Mouse (Mus musculus) urinary bladder, adult 2 months (tissue): ENCODE data around the gene Dzip1. TPM values are rescaled to one million over a fixed set of nuclear protein-coding genes. Genes with fewer than 3 reads are reported as not detected.

ENCODE experiments used
- DNase-seq: peaks from one replicate; pipeline ENCODE4 v3.0.0; 2022; ENCODE audit warnings: low spot score
- polyA plus RNA-seq: library from polyadenylated mRNA; depleted of rRNA; stranded (reverse); fragments of >200 nt; gene quantifications from 2 replicates; pipeline ENCODE4 v1.2.3, GENCODE M21; 2012

The Dzip1 gene
- polyA plus RNA-seq, 1 experiment = 21.5 TPM

DNA sequence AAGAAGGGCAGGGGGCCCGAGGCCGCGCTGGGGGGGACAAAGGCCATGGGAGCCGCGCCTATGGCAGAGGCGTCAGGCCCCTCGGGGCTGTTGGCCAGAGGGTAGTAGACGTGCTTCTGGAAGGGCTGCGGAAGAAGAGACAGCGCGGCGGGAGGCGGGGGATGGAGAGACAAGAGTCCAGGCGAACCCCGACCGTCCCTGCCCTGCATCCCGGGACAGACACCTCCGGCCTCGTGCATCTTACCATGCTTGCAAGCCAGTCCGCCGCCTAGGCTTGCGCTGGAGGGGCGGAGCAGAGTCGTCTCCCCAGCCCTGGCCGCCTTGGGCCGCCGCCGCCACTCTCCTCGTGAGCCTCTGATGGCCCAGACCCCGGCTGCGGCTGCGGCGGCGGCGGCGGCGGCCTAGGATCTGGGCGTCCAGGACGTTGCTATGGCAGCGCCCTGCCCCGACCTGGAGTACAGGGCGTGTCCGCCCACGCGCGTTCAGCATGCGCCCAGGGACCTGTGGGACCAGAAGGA, 2.5 kb downstream of the Dzip1 start:
- no peak for DNase-seq

DNA sequence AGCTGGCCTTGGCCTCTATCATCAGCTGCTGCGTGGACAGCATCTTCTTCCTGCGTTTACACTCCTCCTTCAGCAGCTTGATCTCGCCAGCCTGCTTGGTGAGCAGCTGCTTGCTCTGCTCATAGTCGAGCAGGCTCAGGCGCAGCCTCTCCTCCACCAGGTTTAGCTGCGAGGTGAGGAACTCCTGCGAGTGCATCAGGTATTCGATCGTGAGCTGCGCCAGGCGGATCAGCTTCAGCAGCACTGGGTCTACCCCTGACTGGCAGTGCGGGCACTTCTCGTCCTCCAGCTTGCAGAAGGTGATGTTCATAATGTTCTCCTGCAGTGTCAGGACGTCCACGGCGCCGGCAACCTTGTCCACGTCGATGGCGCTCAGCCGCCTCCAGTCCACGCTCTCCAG, 3.0 kb downstream of the Dzip1 start:
- DNase-seq = no peak

GRCm38 (mm10) chr14:118920654-118921053, 4.6 kb downstream of the Dzip1 start:
- no peak for DNase-seq

- no peak for DNase-seq
These were observed 6.2 kb downstream of the Dzip1 start for GRCm38 (mm10) chr14:118919025-118919424.

DNA sequence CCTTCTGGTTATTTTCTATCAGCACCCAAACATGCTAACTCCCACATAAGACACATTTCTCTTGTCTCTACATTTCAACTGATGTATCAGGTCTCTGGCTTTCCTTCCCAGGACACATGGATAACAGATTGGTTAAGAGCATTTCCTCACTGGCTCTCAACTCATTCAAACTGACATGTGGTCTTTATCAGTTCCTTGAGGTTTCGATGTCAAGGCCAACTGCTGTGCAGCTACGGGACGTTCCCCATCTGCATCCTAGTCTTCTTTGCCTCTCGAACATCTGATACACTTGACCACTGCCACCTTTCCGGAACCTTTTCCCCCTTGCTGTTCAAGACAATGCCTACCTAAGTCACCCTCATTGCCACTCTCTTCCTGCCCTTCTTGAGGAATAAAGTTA, 11.6 kb downstream of the Dzip1 start:
- DNase-seq = no peak

DNA sequence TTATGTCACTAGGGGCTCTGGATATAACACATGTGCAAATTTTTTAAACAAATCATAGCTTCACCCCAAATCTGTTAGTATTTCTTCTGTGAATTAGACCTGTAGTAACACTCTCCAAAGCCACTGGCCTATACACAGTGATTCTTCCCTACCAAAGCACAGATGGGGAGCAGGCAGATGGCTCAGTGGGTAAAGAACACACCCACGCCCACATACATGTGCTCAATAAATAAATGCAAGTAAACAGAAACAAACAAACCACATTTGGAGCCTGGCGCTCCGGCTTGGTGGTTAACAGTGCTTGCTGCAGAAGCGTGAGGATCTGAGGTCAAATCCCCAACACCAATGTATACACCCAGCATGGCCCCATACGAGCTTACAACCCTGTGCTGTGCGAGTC, 13.7 kb downstream of the Dzip1 start:
- no peak for DNase-seq

- DNase-seq = peak; percentile 31
These were observed 14.7 kb downstream of the Dzip1 start for GRCm38 (mm10) chr14:118910332-118911222.

- DNase-seq = no peak
These were observed 15.4 kb downstream of the Dzip1 start for GRCm38 (mm10) chr14:118909872-118910271.

GRCm38 (mm10) chr14:118907592-118907991, 17.7 kb downstream of the Dzip1 start:
- no peak for DNase-seq

GRCm38 (mm10) chr14:118903867-118904562, 21.2 kb downstream of the Dzip1 start:
- no peak for DNase-seq

DNA sequence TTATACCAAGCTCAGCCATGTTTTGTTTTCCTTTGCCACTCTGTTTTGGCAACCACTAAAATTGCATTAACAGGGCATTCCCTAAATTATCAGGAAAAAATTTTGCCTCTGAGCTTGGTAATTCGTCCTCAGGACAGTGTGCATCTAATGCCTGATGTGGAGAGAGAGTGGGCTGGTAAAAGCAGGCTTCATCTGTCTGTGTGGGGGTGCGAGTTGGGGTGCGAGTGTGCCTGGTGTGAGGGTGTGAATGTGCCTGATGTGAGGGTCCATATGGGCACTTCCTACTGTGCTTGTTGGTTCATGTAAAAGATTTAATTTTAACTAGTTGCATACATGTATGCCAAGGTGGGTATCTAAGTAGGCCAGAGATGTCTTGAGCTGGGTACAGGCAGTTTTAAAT, 21.9 kb downstream of the Dzip1 start:
- DNase-seq = no peak

GRCm38 (mm10) chr14:118900911-118901310, 24.3 kb downstream of the Dzip1 start:
- no peak for DNase-seq

- no peak for DNase-seq
These were observed 25.3 kb downstream of the Dzip1 start for GRCm38 (mm10) chr14:118899940-118900339.

DNA sequence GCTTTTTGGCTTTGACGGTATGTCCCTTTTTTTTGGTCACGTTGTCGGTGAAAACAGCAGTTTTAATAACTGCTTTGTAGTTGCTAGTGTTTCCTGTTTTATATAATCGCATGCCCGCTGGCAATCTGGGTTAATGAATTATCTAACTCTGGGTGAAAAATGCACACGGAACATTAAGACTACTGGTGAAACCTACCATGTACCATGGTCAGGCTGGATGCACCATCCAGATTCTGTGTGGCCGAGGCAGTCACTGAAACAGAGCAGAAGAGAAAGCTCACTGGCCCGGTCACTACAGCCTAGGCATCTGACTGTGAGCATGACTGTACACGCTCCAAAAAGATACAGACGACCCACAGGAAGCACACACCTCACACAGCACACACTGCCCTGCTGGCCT, 29.6 kb downstream of the Dzip1 start:
- no peak for DNase-seq

DNA sequence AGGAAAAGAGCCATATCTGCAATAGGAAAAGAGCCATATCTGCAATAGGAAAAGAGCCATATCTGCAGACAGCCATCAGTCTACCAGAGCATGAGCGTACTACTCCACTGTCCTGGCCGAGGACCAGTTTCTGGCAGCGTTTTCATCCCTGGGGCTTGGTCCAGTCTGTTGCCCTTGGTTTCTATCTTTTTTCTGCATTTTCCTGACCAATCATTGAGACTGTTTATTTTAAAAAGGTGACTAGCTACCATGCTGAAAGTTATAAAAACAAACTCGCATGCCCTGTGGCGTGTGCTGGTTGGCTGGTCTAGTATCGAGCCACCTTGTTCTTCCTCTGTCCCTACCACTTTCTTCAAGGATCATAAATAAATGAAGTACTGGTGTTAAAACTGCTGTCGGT, 30.0 kb downstream of the Dzip1 start:
- DNase-seq = no peak

DNA sequence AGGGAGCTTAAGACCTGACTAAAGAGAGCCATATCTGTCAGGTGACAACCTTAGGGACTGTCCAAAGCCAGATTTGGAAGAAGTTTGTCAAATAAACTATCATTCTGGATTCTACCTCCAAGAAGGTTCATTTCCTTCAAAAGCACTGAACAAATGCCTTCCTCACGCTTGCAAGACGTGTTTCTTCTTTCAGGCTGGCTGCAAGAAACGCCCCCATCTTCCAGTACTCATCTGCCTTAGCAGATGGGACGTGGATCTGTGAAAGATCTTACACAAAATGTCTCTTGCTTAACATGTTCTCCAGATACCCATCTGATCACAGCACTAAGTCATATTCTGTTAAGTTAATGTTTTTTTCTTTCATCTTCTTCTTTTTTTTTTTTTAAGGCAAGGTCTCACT, 35.2 kb downstream of the Dzip1 start:
- DNase-seq = no peak

DNA sequence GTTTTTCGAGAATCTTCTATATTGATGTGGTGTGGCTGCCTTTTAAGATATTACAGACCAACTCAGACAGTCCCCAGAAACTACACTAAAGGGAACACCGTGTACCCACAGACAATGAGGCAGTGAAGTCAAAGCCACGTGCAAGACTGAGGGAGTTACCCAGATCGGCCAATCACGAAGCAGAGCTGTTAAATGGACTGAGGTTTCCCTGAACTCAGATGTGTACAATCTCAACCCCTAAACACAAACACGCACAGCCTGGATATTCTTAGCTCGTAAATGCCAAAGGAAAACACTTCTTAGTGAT, 41.1 kb downstream of the Dzip1 start:
- DNase-seq = no peak

- DNase-seq = no peak
These were observed 41.7 kb downstream of the Dzip1 start for GRCm38 (mm10) chr14:118883344-118884249.

DNA sequence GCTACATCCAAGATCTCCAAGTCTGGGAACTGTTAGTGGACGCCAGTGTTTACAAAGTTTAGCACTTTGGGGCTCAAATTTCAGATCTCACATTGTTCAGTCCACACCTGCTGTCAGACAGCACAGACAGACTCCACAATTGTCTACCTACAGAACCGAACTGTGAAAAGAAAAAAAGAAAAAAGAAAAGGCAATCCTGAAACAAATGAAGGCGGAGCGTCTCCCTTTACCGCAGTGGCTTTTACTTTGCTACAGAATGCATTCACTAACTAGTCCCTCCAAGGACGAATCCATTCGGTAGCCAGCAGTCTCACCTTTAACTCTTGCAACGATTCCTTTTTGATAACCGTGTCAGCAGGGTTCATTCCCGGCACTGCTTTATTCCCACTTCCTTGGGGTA, 44.6 kb downstream of the Dzip1 start:
- DNase-seq = no peak

DNA sequence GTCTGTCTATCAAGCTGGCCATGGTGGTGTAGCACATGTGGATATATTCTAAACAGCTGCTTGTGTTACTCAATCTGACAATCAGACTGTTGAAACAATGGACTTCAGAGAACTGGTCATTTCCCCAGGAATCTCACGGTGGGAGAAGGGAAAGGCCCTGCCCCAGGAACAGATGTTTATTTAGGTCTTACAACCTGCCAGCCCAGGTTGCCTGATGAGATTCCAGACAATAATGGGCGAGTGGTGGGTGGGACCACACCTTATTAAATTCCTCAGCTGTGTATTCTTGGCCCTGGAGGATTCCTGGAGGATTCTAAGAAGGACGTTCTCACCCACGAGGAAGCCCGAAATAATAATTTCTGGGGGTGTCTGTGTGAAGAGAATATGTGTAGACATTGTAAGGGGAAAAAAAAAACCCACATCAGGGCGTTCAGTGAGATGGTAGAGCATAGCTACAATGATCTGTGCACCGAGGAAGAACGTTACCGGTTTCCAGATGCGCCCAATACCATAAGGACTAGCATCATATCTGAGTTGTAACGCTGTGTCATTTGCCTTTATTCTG, 46.8 kb downstream of the Dzip1 start:
- no peak for DNase-seq

GRCm38 (mm10) chr14:118874786-118875415, 50.4 kb downstream of the Dzip1 start:
- DNase-seq = no peak
